Mouse (Mus musculus): ENCODE measurements around the gene Slc22a16.
A peak's percentile ranks its signal among the peaks of the same experiment; 100 is the strongest.

The Slc22a16 gene

DNA sequence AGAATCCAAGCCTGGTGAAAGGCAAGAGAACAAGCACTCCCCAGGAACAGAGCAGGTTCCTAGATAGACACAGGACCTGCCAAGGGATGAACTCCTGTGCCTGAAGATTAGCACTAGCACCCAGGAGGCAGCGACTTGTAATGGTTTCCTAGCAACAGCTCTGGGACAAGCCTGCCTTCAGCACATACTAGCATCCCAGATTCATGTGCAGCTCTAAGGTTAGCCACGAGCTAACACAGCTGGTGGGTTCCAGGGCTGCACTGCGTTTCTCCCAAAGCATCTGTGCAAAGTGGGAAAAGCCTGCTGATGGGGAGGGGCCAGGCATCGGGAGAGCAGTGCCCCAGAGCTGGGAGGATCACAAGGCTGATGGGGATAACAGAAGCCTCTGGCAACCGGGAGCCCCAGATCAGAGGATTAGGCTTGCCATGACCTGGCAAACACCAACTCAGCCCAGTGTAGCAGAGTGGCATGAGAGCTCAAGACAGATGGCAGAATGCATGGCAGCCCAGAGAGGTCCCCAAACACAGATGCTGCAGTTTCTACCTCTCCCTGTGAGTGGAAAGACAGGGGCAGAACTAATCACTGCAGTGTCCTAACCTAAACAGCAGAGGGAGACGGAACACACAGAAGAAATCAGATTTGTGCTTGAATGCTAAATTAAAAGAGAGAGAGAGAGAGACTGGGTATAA lies 34.7 kb downstream of the Slc22a16 start:
- DNase-seq (ENCODE audit: low spot score): no peak

DNA sequence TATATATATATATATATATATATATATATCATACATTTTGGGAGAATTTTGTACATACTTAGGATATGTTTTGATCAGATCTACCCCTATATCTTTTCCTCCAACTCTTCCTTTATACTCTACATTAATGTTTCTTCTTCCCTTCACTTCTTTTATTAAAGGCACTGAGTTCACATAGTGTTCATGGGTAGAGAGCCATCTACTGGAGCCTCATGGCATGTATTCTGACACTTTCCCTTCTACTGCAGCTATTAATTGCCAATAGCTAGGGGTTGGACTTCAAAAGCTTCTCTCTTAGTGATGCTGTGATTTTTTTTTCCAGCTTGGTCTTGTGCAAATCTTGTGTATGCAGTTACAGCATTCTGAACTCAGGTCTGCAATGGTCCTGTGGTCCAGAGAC lies 47.8 kb downstream of the Slc22a16 start:
- DNase-seq (ENCODE audit: low spot score): no peak

DNA sequence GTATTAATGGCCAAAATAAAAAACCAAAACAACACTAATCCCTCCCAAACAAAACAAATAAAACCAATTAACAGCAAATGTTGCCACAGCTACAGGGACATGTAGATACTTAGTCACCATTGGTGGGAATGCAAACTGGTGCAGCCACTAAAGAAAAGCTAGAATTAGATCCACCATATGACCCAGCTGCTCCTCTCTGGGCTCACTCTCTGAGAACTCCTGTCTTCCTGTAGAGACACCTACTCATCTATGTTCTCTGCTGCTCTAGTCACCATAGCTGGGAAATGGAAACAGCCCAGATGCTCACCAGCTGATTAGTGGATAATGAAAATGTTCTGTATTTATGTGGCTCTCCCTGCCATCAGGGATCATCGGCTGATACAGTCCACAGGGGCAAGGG lies 49.6 kb downstream of the Slc22a16 start:
- no peak for DNase-seq (ENCODE audit: low spot score)

DNA sequence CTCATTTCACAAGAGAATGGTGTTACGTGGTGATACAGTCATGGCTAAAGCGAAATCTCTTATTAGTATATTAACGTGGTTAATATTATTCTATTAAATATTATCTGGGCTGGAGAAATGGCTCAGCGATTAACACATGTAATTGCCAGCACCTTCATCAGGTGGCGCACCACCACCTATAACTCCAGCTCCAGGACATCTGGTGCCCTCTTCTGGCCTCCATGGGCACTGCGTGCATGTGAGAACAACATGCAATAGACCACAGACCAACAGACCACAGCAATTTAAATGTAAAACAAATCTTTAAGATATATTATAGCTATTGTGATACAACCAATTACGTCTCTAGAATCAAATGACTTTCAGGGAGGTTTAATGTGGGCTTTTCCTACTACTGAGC lies 59.0 kb downstream of the Slc22a16 start:
- DNase-seq (ENCODE audit: low spot score): peak; percentile 56

DNA sequence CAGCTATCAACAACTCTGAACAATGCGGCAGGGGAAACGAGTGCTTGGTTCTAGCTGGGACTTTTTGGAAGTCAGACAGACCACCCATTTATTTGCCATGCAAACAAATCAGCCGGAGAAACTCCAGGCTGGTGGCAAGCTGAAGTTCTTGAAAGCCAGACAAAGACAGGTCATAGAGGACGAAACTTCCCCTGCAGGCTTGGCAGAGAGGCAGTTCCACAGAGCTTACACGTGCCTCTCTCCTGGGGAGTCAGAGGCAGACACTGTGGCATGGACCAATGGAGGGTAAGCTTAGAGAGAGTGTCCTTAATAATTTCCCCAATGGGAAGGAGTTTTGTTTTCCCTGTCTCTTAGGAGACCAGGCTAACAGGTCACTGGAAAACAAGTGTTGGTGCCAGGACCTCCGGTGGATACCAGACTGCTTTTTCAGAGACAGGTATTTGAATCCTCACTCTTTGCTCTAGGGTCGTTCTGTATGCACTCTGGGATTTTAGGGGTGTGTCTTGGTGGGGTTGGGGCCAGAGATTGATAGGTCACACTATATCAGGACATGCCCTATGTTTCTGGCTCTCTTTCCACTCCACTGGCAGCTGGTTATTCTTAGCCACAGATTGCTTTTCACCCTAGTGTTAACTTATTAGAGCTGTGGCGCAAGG lies 59.6 kb downstream of the Slc22a16 start, which contains the start of gene Ddo:
Gene Ddo (plus strand): TSS at position 356 of the 656 bp plus-strand sequence.
- no peak for DNase-seq (ENCODE audit: low spot score)

DNA sequence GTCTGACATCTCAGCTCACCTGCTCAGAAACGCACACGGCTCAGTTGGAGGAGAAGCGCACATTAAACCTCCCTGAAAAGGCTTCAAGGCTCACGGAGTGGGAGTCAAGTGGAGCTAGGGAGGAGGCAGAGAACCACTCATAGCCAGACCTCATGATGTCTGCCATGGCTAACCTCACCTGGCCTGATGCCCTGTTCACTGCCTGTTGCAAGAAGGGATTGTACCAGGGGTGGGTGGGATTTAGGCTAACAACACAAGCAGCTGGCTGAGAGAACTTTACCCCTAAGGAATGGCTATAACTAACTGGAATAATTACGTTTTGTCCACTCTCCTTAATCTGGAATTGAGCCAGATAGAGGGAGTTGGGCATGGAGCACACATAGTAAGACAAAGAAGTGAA lies 60.3 kb downstream of the Slc22a16 start:
- peak; percentile 24 for DNase-seq (ENCODE audit: low spot score)

DNA sequence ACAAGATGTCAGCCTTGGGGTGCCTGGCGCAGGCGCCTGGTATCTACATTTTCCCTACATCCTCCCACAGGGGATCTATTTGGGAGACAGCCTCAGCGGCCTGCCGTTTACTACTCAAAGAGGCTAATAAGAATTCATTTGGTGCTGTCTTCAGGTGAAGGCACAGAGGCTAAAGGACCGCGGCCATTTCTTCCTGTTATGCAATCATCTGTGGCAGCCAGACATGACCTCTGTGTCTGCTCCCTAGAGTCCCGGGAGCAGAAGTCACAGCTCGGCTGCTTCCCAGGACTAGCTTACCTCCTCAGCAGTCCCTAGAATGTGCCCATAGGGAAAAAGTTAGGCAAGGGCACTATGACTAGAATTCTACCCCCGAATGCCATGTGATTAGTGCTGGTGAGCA lies 60.8 kb downstream of the Slc22a16 start:
- no peak for DNase-seq (ENCODE audit: low spot score)

DNA sequence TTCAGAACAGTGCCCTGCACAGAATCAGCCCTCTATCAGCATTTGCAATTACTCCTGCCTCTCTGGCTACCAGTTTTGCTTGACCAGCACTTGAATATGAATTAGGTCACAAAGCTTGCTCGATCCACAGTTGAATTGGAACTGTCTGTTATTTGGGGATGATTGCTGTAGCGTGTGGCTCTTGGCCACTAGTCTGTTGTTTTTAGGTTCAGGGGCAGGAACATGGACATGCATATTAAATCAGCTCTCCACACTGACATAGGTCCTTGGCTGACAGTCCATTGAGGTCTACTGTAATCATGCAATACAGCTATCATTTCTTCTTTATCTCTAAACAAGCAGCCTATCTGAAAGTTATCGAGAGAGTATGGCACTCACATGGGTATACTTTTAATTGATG lies 62.0 kb downstream of the Slc22a16 start:
- DNase-seq (ENCODE audit: low spot score): no peak

DNA sequence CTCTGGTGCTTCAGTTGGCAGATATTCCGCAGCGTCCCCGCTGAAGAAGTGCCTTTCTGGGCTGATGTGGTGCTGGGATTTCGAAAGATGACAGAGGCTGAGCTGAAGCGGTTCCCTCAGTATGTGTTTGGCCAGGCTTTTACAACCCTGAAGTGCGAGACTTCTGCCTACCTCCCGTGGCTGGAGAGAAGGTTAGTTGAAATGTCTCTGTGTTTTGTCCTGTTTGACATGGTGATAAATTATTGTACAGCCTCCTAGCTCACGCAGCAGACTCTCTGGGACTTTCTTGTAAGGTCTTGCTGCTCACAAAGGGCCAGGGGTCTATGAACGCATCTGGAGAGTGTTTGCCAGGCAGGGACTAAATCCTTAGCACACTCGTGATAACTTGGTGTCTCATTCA lies 67.2 kb downstream of the Slc22a16 start:
- DNase-seq (ENCODE audit: low spot score): no peak

DNA sequence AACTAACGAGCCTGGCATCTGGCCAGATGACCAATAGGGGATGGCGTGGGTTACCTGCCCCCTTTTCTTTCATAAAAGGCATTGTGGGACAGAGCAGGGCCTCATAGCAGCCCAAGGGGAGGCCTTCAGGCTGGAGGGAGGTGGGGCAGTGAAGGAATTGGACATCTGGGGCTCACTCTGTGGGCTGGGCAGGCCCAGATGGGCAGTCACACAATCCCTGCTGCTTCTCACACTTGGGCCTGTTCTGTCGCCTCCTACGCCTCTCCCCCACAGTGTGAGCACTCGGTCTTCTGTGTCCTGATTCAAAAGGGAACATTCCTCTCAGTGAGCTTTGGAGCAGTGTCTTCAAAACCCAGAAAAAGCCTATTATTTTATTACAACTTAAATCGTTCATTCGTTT lies 68.1 kb downstream of the Slc22a16 start:
- no peak for DNase-seq (ENCODE audit: low spot score)

DNA sequence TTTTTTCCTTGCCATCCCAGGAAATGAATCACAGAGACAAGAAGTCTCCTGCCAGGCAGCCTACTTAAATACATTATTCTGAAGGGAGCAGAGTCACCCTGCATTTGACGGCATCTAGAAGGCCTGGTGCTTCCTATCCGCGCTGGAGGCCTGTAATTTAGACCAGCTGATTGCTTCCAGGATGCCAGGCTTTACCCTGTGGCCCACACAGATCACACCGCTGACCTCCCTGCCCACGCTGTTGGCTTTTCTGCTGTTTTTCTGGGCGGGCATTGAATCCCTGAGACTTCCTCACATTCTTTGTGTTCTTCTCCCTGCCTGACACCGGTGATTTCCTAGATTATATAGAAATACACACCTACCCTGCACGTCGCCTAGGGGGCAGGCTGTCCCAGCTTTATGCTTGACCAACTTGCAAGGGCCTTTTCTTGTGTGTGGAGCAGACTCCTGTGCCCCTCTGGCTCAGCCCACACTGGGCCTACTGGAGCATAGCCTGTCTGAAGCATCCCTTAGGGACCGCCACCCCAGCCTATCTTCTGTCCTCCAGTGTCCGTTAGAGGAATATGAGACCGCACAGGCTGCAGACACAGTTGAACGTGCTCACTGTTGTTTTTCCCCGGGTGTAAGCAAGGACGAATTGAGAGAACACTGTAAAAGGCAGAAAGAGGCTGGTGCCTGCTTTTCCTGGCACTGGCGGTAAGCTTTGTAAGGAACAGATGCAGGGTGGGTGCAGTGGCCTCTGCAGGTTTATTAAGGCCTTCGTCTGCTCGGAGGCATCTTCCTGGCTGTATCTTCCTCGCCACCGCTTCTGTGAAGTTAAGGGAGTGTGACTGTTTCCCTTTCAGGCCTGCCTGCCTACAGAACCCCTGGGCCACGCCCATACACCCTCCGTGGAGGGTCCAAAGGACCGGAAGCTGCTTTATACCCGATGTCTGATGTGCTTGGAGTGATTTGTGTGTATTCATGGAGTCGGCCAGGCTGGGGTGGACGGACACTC lies 69.0 kb downstream of the Slc22a16 start:
- DNase-seq (ENCODE audit: low spot score): no peak

DNA sequence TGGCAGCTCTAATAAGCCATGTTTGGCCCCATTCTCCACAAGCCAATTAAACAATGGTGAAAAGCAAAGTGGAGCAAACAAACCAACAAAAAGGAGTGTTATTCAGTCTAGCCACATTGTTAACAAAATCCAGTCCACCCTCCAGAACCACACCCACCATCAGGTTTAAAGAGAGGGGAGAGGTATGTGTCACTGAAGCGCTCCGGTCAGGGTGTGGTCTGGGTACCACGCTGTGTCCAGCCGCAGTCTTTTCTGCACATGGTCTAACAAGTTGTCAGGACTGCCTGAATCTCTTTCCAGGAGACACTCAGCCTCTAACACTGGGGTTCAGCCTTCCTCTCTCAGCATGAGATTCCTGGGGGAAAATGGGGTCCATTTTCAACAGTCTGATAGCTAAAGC lies 70.3 kb downstream of the Slc22a16 start:
- DNase-seq (ENCODE audit: low spot score): no peak

DNA sequence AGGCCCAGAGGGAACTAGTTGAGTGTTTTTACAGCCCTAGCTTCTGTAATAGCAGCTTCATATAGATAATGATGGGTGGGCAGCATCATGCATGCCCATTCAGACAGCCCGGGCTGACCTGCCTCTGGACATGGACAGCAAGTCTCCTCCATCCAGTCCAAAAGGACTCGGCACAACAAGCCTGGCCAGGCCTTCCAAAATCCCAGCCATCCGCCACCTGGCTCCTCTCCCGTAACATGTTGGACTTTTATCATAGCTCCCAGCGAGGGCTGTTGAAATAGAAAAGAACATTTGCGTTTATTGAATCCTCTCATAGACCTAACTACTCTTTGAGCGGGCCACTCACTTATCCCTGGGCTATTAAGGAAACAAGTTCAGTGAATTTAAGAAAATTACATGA lies 71.8 kb downstream of the Slc22a16 start:
- no peak for DNase-seq (ENCODE audit: low spot score)

DNA sequence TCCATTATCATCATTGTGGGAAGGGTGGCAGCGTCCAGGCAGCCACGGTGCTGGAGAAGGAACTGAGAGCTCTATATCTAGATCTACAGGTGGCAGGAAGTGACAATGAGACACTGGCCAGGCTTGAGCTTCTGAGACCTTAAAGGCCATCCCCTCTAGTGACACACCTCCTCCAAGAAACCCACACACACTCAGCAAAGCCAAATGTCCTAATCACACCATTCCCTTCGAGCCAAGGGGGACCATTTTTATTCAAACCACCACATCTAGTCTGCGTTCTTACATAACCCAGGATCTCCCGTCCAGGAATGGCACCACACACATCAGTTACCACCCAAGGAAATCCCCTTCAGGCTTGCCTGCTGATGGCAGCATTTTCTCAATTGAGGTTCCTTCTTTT lies 73.0 kb downstream of the Slc22a16 start:
- no peak for DNase-seq (ENCODE audit: low spot score)

DNA sequence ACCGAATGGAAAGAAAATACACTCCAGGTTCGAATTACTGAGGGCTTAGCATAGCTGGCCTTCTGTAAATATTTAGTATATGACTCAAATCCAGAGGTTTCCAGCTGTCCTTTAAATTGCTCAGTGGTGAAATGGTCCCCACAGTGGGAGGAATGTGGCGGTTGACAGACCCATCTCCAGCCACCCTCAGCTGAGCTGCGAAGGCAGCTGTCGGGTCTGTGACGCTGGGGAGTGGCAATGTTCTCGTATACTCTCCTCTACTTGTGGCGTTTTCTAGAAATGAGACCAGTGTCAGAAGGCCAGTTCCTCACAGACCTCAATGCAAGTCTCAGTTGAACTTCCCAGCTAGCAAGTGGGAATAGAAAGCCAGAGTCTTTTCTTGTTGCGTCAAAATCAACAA lies 74.3 kb downstream of the Slc22a16 start:
- no peak for DNase-seq (ENCODE audit: low spot score)

DNA sequence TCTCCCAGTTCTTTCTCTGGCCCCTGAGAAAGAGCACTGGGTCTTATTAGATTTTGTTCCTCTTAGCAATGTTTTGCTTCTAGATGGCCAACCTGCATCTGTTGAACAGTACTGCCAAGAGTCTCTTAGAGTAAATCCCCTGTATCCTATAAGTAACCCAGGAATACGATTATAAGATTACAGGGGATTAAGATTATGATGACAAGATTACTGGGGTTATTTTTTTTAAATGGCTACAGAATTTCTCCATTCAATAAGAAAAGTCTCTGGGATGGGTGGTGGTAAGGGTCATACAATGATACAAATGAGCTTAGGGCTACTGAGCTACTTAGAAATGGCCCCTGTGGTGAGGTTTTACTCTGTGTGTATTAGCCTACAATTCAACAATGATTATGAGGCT lies 75.2 kb downstream of the Slc22a16 start:
- DNase-seq (ENCODE audit: low spot score): no peak

DNA sequence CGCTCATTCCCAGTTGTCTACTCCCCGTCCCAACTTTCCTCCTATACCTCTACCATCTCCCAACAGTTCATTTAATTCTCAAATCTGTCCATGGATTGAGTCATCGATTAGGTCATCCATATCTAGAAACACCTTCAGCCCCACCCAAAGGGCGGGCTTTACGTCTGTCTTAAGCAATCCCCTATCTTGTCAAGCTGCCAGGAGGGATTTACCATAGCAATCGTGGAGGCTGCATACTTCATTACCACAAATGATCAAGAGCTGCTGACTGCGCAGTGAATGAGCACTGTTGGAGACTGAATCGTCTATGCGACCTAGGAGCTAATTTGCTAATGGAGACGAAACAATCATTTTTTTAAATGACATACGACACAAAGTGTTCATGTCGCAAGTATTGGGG lies 78.6 kb downstream of the Slc22a16 start:
- DNase-seq (ENCODE audit: low spot score): no peak

DNA sequence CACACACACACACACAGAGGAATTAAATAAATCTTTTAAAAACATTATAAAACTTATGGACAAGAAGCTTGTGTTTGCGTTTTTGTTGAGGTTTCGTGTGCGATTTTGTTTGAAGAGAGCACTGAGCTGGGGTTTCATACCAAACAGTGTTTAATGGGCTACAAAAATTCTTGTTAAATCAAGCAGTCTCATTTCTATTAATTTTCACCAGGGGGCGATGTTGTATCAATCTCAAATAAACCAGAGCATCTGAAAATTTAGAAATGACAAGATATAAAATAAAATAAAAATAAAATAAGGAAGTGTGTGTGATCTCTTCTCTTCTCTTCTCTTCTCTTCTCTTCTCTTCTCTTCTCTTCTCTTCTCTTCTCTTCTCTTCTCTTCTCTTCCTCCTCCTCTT lies 79.5 kb downstream of the Slc22a16 start:
- DNase-seq (ENCODE audit: low spot score): no peak

DNA sequence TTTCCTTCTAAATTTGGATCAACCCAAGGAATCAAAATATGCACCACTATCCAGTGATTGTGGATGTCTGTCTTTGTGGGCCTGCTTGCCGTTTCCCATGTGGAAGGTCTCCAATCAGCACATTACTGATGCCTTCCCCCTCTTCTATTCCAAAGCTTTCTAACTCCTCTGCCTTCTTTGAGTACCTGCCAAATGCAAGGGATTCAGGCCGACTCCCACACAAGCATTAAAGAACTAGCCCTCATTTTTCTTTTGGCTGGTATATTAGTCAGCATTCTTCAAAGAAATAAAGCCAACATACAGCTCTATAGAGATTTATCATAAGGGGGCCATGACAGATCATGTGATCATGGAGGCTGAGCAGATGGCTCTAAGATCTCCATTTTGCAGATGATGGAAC lies 81.5 kb downstream of the Slc22a16 start:
- DNase-seq (ENCODE audit: low spot score): no peak

All from urinary bladder, postnatal 14 days (tissue).